Mouse (Mus musculus): Measurements from ENCODE around the gene Trim50. TPM values are rescaled to one million over a fixed set of nuclear protein-coding genes. Genes with fewer than 3 reads are reported as not detected.

Gene Trim50
- polyA plus RNA-seq, 1 experiment from 2014 or later, result 3.5 TPM

GRCm38 (mm10) chr5:135329471-135329870 is 23.6 kb upstream of the Trim50 start:
- no peaks in the 10 kb centered on the region for H3K9me3 ChIP-seq (ENCODE audit: control insufficient read depth, low read length)
- H3K4me2 ChIP-seq (replicated peaks; ENCODE audit: low read depth), result no peak overlapping the region
- WGBS, result 71% methylated on average over 4 of the region's 4 CpGs
- no peak overlapping the region for H3K27ac ChIP-seq (replicated peaks)
- DNase-seq (ENCODE audit: low spot score) (no peak), ATAC-seq (ENCODE audit: low FRiP score, low TSS enrichment) (no peak)
- no peaks in the 10 kb centered on the region for H3K4me1 ChIP-seq (replicated peaks; ENCODE audit: control insufficient read depth, insufficient read depth)
- H3K36me3 ChIP-seq (ENCODE audit: control insufficient read depth, insufficient read depth, low read length), result no peaks in the 10 kb centered on the region
- TF ChIP-seq CTCF (IDR thresholded peaks at IDR 0.05; ENCODE audit: low read depth), result no peak
- no peak for TF ChIP-seq EP300 (optimal IDR thresholded peaks at IDR 0.05)
- no peak overlapping the region for H3K9ac ChIP-seq (ENCODE audit: low read length)
- H3K4me3 ChIP-seq (ENCODE audit: low read depth, low read length), result no peak overlapping the region
- H3K27me3 ChIP-seq (ENCODE audit: control insufficient read depth, insufficient read depth, low read length), result no peaks in the 10 kb centered on the region

- WGBS, result 82% methylated on average over 5 of the region's 5 CpGs
Observed at GRCm38 (mm10) chr5:135330201-135330600, 22.9 kb upstream of the Trim50 start.

GRCm38 (mm10) chr5:135331161-135331560 is 21.9 kb upstream of the Trim50 start:
- TF ChIP-seq EP300 (optimal IDR thresholded peaks at IDR 0.05) (no peak), CTCF (IDR thresholded peaks at IDR 0.05; ENCODE audit: low read depth) (no peak)
- WGBS, result 78% methylated on average over 6 of the region's 6 CpGs
- no peaks in the 10 kb centered on the region for H3K9me3 ChIP-seq (ENCODE audit: control insufficient read depth, low read length)

More at GRCm38 (mm10) chr5:135330201-135330600, 22.9 kb upstream of the Trim50 start:
- Histone ChIP-seq H3K27me3 (ENCODE audit: control insufficient read depth, insufficient read depth, low read length) (no peaks in the 10 kb centered on the region), H3K9me3 (ENCODE audit: control insufficient read depth, low read length) (no peaks in the 10 kb centered on the region), H3K27ac (replicated peaks) (no peak overlapping the region), H3K4me3 (ENCODE audit: low read depth, low read length) (no peak overlapping the region), H3K9ac (ENCODE audit: low read length) (no peak overlapping the region), H3K4me2 (replicated peaks; ENCODE audit: low read depth) (no peak overlapping the region), H3K36me3 (ENCODE audit: control insufficient read depth, insufficient read depth, low read length) (no peaks in the 10 kb centered on the region), H3K4me1 (replicated peaks; ENCODE audit: control insufficient read depth, insufficient read depth) (no peaks in the 10 kb centered on the region)
- TF ChIP-seq CTCF (IDR thresholded peaks at IDR 0.05; ENCODE audit: low read depth) (no peak), EP300 (optimal IDR thresholded peaks at IDR 0.05) (no peak)
- DNase-seq (ENCODE audit: low spot score) (no peak), ATAC-seq (ENCODE audit: low FRiP score, low TSS enrichment) (no peak)

GRCm38 (mm10) chr5:135337575-135337974 is 15.5 kb upstream of the Trim50 start:
- H3K27me3 ChIP-seq (ENCODE audit: control insufficient read depth, insufficient read depth, low read length), result no peaks in the 10 kb centered on the region
- 20% methylated on average over 3 of the region's 3 CpGs for WGBS
- ATAC-seq (ENCODE audit: low FRiP score, low TSS enrichment) (no peak), DNase-seq (ENCODE audit: low spot score) (no peak)
- H3K9me3 ChIP-seq (ENCODE audit: control insufficient read depth, low read length), result no peaks in the 10 kb centered on the region
- H3K4me3 ChIP-seq (ENCODE audit: low read depth, low read length), result no peak overlapping the region
- no peaks in the 10 kb centered on the region for H3K36me3 ChIP-seq (ENCODE audit: control insufficient read depth, insufficient read depth, low read length)
- H3K4me2 ChIP-seq (replicated peaks; ENCODE audit: low read depth), result no peak overlapping the region
- no peaks in the 10 kb centered on the region for H3K4me1 ChIP-seq (replicated peaks; ENCODE audit: control insufficient read depth, insufficient read depth)
- H3K9ac ChIP-seq (ENCODE audit: low read length), result no peak overlapping the region
- no peak for TF ChIP-seq EP300 (optimal IDR thresholded peaks at IDR 0.05)
- TF ChIP-seq CTCF (IDR thresholded peaks at IDR 0.05; ENCODE audit: low read depth), result peak; percentile 68
- H3K27ac ChIP-seq (replicated peaks), result no peak overlapping the region

More at GRCm38 (mm10) chr5:135331161-135331560, 21.9 kb upstream of the Trim50 start:
- peak; percentile 9 for DNase-seq (ENCODE audit: low spot score)
- no peak overlapping the region for H3K9ac ChIP-seq (ENCODE audit: low read length)
- no peaks in the 10 kb centered on the region for H3K27me3 ChIP-seq (ENCODE audit: control insufficient read depth, insufficient read depth, low read length)
- no peak overlapping the region for H3K4me2 ChIP-seq (replicated peaks; ENCODE audit: low read depth)
- H3K4me1 ChIP-seq (replicated peaks; ENCODE audit: control insufficient read depth, insufficient read depth), result no peaks in the 10 kb centered on the region
- H3K36me3 ChIP-seq (ENCODE audit: control insufficient read depth, insufficient read depth, low read length), result no peaks in the 10 kb centered on the region
- ATAC-seq (ENCODE audit: low FRiP score, low TSS enrichment), result no peak
- H3K27ac ChIP-seq (replicated peaks), result no peak overlapping the region
- H3K4me3 ChIP-seq (ENCODE audit: low read depth, low read length), result no peak overlapping the region

- no peak for ATAC-seq (ENCODE audit: low FRiP score, low TSS enrichment)
- TF ChIP-seq CTCF (IDR thresholded peaks at IDR 0.05; ENCODE audit: low read depth) (no peak), EP300 (optimal IDR thresholded peaks at IDR 0.05) (no peak)
- Histone ChIP-seq H3K9me3 (ENCODE audit: control insufficient read depth, low read length) (no peaks in the 10 kb centered on the region), H3K4me1 (replicated peaks; ENCODE audit: control insufficient read depth, insufficient read depth) (no peaks in the 10 kb centered on the region), H3K27me3 (ENCODE audit: control insufficient read depth, insufficient read depth, low read length) (no peaks in the 10 kb centered on the region), H3K4me3 (ENCODE audit: low read depth, low read length) (no peak overlapping the region), H3K9ac (ENCODE audit: low read length) (no peak overlapping the region), H3K27ac (replicated peaks) (no peak overlapping the region), H3K4me2 (replicated peaks; ENCODE audit: low read depth) (no peak overlapping the region), H3K36me3 (ENCODE audit: control insufficient read depth, insufficient read depth, low read length) (no peaks in the 10 kb centered on the region)
- DNase-seq (ENCODE audit: low spot score), result no peak
- WGBS, result 71% methylated on average over 7 of the region's 7 CpGs
Observed at GRCm38 (mm10) chr5:135345989-135346388, 7.1 kb upstream of the Trim50 start.

GRCm38 (mm10) chr5:135346430-135346829 is 6.7 kb upstream of the Trim50 start:
- Histone ChIP-seq H3K9me3 (ENCODE audit: control insufficient read depth, low read length) (no peaks in the 10 kb centered on the region), H3K27ac (replicated peaks) (no peak overlapping the region), H3K4me3 (ENCODE audit: low read depth, low read length) (no peak overlapping the region), H3K9ac (ENCODE audit: low read length) (no peak overlapping the region), H3K4me1 (replicated peaks; ENCODE audit: control insufficient read depth, insufficient read depth) (no peaks in the 10 kb centered on the region), H3K36me3 (ENCODE audit: control insufficient read depth, insufficient read depth, low read length) (no peaks in the 10 kb centered on the region), H3K4me2 (replicated peaks; ENCODE audit: low read depth) (no peak overlapping the region), H3K27me3 (ENCODE audit: control insufficient read depth, insufficient read depth, low read length) (no peaks in the 10 kb centered on the region)
- 21% methylated on average over 1 of the region's 1 CpGs for WGBS
- DNase-seq (ENCODE audit: low spot score) (no peak), ATAC-seq (ENCODE audit: low FRiP score, low TSS enrichment) (no peak)
- TF ChIP-seq EP300 (optimal IDR thresholded peaks at IDR 0.05) (no peak), CTCF (IDR thresholded peaks at IDR 0.05; ENCODE audit: low read depth) (peak; percentile 63)

Measured in stomach, postnatal 0 days (tissue).